Mouse (Mus musculus) cortical plate, adult 2 months (tissue): ENCODE measurements at regions not wholly inside any gene's neighbourhood (a gene's known extent, or its start where the extent isn't known, plus 50 kb on each side); places are given as distances from the start of the nearest gene placed in this dataset.
"Not testable (repeated sequence)": the region's sequence is repeated elsewhere in the genome, so short reads cannot be mapped to it uniquely, and the experiment has no call there.

Experiments used
- H3K27ac ChIP-seq: fragments of 200-500 bp; 2 replicates; pipeline ENCODE4 v1.5.1; 2012; ENCODE audit warnings: low read length, control low read depth, inconsistent platforms; ENCODE audit not compliant: insufficient read depth
- H3K4me1 ChIP-seq: fragments of 200-500 bp; 2 replicates; pipeline ENCODE4 v1.6.1; 2011; ENCODE audit warnings: low read length; ENCODE audit not compliant: control insufficient read depth, insufficient read depth
- H3K4me3 ChIP-seq: fragments of 200-500 bp; 2 replicates; pipeline ENCODE4 v1.5.1; 2011; ENCODE audit warnings: mild to moderate bottlenecking, low read length, control low read depth; ENCODE audit not compliant: insufficient read depth
- CTCF ChIP-seq: fragments of 200-500 bp; IDR thresholded peaks from 2 replicates; pipeline ENCODE4 v1.5.1; 2011; ENCODE audit warnings: mild to moderate bottlenecking, control low read depth, low read length; ENCODE audit not compliant: insufficient read depth; ENCODE audit errors: extremely low read depth
- POLR2A ChIP-seq: fragments of 200-500 bp; IDR thresholded peaks from 2 replicates; pipeline ENCODE4 v1.6.1; 2011; ENCODE audit warnings: mild to moderate bottlenecking, low read length, control low read depth; ENCODE audit not compliant: insufficient read depth; ENCODE audit errors: extremely low read depth

- no peak overlapping the region for H3K27ac ChIP-seq
- TF ChIP-seq CTCF (no peak), POLR2A (no peak)
- no peak overlapping the region for H3K4me3 ChIP-seq
- H3K4me1 ChIP-seq, result no peaks in the 10 kb centered on the region
Observed at GRCm38 (mm10) chr9:4234796-4235195, 74.5 kb downstream of the Aasdhppt start.

GRCm38 (mm10) chr9:4214571-4214970 is 94.7 kb downstream of the Aasdhppt start:
- H3K4me1 ChIP-seq, H3K27ac ChIP-seq, H3K4me3 ChIP-seq: not testable (repeated sequence)

- Histone ChIP-seq H3K27ac (no peak overlapping the region), H3K4me1 (no peaks in the 10 kb centered on the region), H3K4me3 (no peak overlapping the region)
- peak; percentile 10; the same call in 1 of the 2 replicates for TF ChIP-seq CTCF
- no peak for TF ChIP-seq POLR2A
Observed at GRCm38 (mm10) chr9:4209987-4210476, 99.2 kb downstream of the Aasdhppt start.

- not testable (repeated sequence) for H3K4me3 ChIP-seq, H3K4me1 ChIP-seq, H3K27ac ChIP-seq
Observed at GRCm38 (mm10) chr9:4192737-4193136, 116.5 kb downstream of the Aasdhppt start.

- H3K27ac ChIP-seq, H3K4me3 ChIP-seq, H3K4me1 ChIP-seq: not testable (repeated sequence)
Observed at GRCm38 (mm10) chr9:4156011-4156410, 153.3 kb downstream of the Aasdhppt start.

GRCm38 (mm10) chr9:4138829-4139228 is 170.4 kb downstream of the Aasdhppt start:
- not testable (repeated sequence) for H3K27ac ChIP-seq, H3K4me3 ChIP-seq, H3K4me1 ChIP-seq

- H3K4me1 ChIP-seq, result no peaks in the 10 kb centered on the region
- TF ChIP-seq POLR2A (no peak), CTCF (no peak)
- H3K4me3 ChIP-seq, result no peak overlapping the region
- H3K27ac ChIP-seq, result no peak overlapping the region
Observed at GRCm38 (mm10) chr9:4092518-4092917, 216.8 kb downstream of the Aasdhppt start.

GRCm38 (mm10) chr9:4082668-4083067 is 226.6 kb downstream of the Aasdhppt start:
- H3K4me3 ChIP-seq, H3K4me1 ChIP-seq: not testable (repeated sequence)

GRCm38 (mm10) chr9:4061037-4061436 is 248.2 kb downstream of the Aasdhppt start:
- H3K4me3 ChIP-seq, result no peak overlapping the region
- TF ChIP-seq POLR2A, result no peak
- no peak for TF ChIP-seq CTCF
- H3K27ac ChIP-seq, result no peak overlapping the region
- no peaks in the 10 kb centered on the region for H3K4me1 ChIP-seq

More at GRCm38 (mm10) chr9:4082668-4083067, 226.6 kb downstream of the Aasdhppt start:
- H3K27ac ChIP-seq, result not testable (repeated sequence)

- Histone ChIP-seq H3K4me1 (no peaks in the 10 kb centered on the region), H3K27ac (no peak overlapping the region), H3K4me3 (no peak overlapping the region)
- TF ChIP-seq CTCF (no peak), POLR2A (no peak)
Observed at GRCm38 (mm10) chr9:4048749-4049148, 260.5 kb downstream of the Aasdhppt start.

GRCm38 (mm10) chr9:4047654-4048053 is 261.6 kb downstream of the Aasdhppt start:
- not testable (repeated sequence) for H3K27ac ChIP-seq, H3K4me3 ChIP-seq, H3K4me1 ChIP-seq
